Mouse (Mus musculus): ENCODE measurements around the gene Rac2. TPM values are rescaled to one million over a fixed set of nuclear protein-coding genes. Genes with fewer than 3 reads are reported as not detected.
A peak's percentile ranks its signal among the peaks of the same experiment; 100 is the strongest.

Gene Rac2
- polyA plus RNA-seq, 1 experiment = 117 TPM

GRCm38 (mm10) chr15:78541606-78542005, 31.0 kb downstream of the Rac2 start:
- WGBS = 38% methylated on average over 3 of the region's 3 CpGs
- peak; percentile 12 for DNase-seq
- TF ChIP-seq POLR2A (IDR thresholded peaks at IDR 0.05; ENCODE audit: low read depth, low read length) (no peak), CTCF (conservative IDR thresholded peaks at IDR 0.05; ENCODE audit: insufficient read depth, insufficient read length, low read depth, low read length) (no peak)
- Histone ChIP-seq H3K36me3 (ENCODE audit: control insufficient read depth, insufficient read depth, low read length) (no peaks in the 10 kb centered on the region), H3K27me3 (replicated peaks; ENCODE audit: control insufficient read depth, insufficient read depth, low read length) (no peaks in the 10 kb centered on the region), H3K4me1 (ENCODE audit: control insufficient read depth, insufficient read depth, low read length) (0 out of 2 replicates have a peak, but pooled peaks cover 8% of the 10 kb centered on the region), H3K4me3 (ENCODE audit: insufficient read depth, low read depth, low read length) (no peak overlapping the region), H3K27ac (ENCODE audit: insufficient read depth, low read depth, low read length) (no peak overlapping the region)

GRCm38 (mm10) chr15:78541036-78541435, 31.5 kb downstream of the Rac2 start:
- WGBS = 75% methylated on average over 3 of the region's 3 CpGs

GRCm38 (mm10) chr15:78535723-78536421, 36.7 kb downstream of the Rac2 start:
- no peak for DNase-seq
- no peak overlapping the region for H3K27ac ChIP-seq (ENCODE audit: insufficient read depth, low read depth, low read length)
- no peaks in the 10 kb centered on the region for H3K27me3 ChIP-seq (replicated peaks; ENCODE audit: control insufficient read depth, insufficient read depth, low read length)
- 71% methylated on average over 10 of the region's 10 CpGs for WGBS
- H3K4me1 ChIP-seq (ENCODE audit: control insufficient read depth, insufficient read depth, low read length) = peaks cover 12% of the 10 kb centered on the region; the same call in 1 of the 2 replicates
- H3K36me3 ChIP-seq (ENCODE audit: control insufficient read depth, insufficient read depth, low read length) = no peaks in the 10 kb centered on the region
- no peak for TF ChIP-seq POLR2A (IDR thresholded peaks at IDR 0.05; ENCODE audit: low read depth, low read length)
- TF ChIP-seq CTCF (conservative IDR thresholded peaks at IDR 0.05; ENCODE audit: insufficient read depth, insufficient read length, low read depth, low read length) = no peak
- H3K4me3 ChIP-seq (ENCODE audit: insufficient read depth, low read depth, low read length) = no peak overlapping the region

More at GRCm38 (mm10) chr15:78541036-78541435, 31.5 kb downstream of the Rac2 start:
- TF ChIP-seq CTCF (conservative IDR thresholded peaks at IDR 0.05; ENCODE audit: insufficient read depth, insufficient read length, low read depth, low read length) = no peak
- no peak for DNase-seq
- Histone ChIP-seq H3K4me1 (ENCODE audit: control insufficient read depth, insufficient read depth, low read length) (0 out of 2 replicates have a peak, but pooled peaks cover 8% of the 10 kb centered on the region), H3K4me3 (ENCODE audit: insufficient read depth, low read depth, low read length) (no peak overlapping the region), H3K27ac (ENCODE audit: insufficient read depth, low read depth, low read length) (no peak overlapping the region), H3K36me3 (ENCODE audit: control insufficient read depth, insufficient read depth, low read length) (no peaks in the 10 kb centered on the region), H3K27me3 (replicated peaks; ENCODE audit: control insufficient read depth, insufficient read depth, low read length) (no peaks in the 10 kb centered on the region)

- Histone ChIP-seq H3K4me1 (ENCODE audit: control insufficient read depth, insufficient read depth, low read length) (peaks cover 12% of the 10 kb centered on the region; the same call in 1 of the 2 replicates), H3K27me3 (replicated peaks; ENCODE audit: control insufficient read depth, insufficient read depth, low read length) (no peaks in the 10 kb centered on the region), H3K4me3 (ENCODE audit: insufficient read depth, low read depth, low read length) (no peak overlapping the region), H3K36me3 (ENCODE audit: control insufficient read depth, insufficient read depth, low read length) (no peaks in the 10 kb centered on the region), H3K27ac (ENCODE audit: insufficient read depth, low read depth, low read length) (no peak overlapping the region)
- 66% methylated on average over 10 of the region's 10 CpGs for WGBS
- TF ChIP-seq CTCF (conservative IDR thresholded peaks at IDR 0.05; ENCODE audit: insufficient read depth, insufficient read length, low read depth, low read length) = no peak
- no peak for TF ChIP-seq POLR2A (IDR thresholded peaks at IDR 0.05; ENCODE audit: low read depth, low read length)
- DNase-seq = peak; percentile 63
Observed at GRCm38 (mm10) chr15:78533346-78533835, 39.2 kb downstream of the Rac2 start.

GRCm38 (mm10) chr15:78532566-78533345, 39.8 kb downstream of the Rac2 start:
- DNase-seq = no peak
- TF ChIP-seq CTCF (conservative IDR thresholded peaks at IDR 0.05; ENCODE audit: insufficient read depth, insufficient read length, low read depth, low read length) = no peak
- no peaks in the 10 kb centered on the region for H3K27me3 ChIP-seq (replicated peaks; ENCODE audit: control insufficient read depth, insufficient read depth, low read length)
- H3K27ac ChIP-seq (ENCODE audit: insufficient read depth, low read depth, low read length) = no peak overlapping the region
- no peaks in the 10 kb centered on the region for H3K36me3 ChIP-seq (ENCODE audit: control insufficient read depth, insufficient read depth, low read length)
- peaks cover 12% of the 10 kb centered on the region; the same call in 1 of the 2 replicates for H3K4me1 ChIP-seq (ENCODE audit: control insufficient read depth, insufficient read depth, low read length)
- WGBS = 48% methylated on average over 10 of the region's 10 CpGs
- no peak overlapping the region for H3K4me3 ChIP-seq (ENCODE audit: insufficient read depth, low read depth, low read length)

GRCm38 (mm10) chr15:78531901-78532469, 40.6 kb downstream of the Rac2 start:
- H3K4me3 ChIP-seq (ENCODE audit: insufficient read depth, low read depth, low read length) = peak overlapping the region; percentile 8; the same call in 1 of the 2 replicates
- no peaks in the 10 kb centered on the region for H3K36me3 ChIP-seq (ENCODE audit: control insufficient read depth, insufficient read depth, low read length)
- DNase-seq = peak; percentile 100
- TF ChIP-seq CTCF (conservative IDR thresholded peaks at IDR 0.05; ENCODE audit: insufficient read depth, insufficient read length, low read depth, low read length) (peak; percentile 90), POLR2A (IDR thresholded peaks at IDR 0.05; ENCODE audit: low read depth, low read length) (no peak)
- peaks cover 12% of the 10 kb centered on the region; the same call in 1 of the 2 replicates for H3K4me1 ChIP-seq (ENCODE audit: control insufficient read depth, insufficient read depth, low read length)
- H3K27ac ChIP-seq (ENCODE audit: insufficient read depth, low read depth, low read length) = peak overlapping the region; percentile 64
- H3K27me3 ChIP-seq (replicated peaks; ENCODE audit: control insufficient read depth, insufficient read depth, low read length) = no peaks in the 10 kb centered on the region
- WGBS = under 1% methylated on average over 25 of the region's 25 CpGs

GRCm38 (mm10) chr15:78531451-78531720, 41.2 kb downstream of the Rac2 start:
- WGBS = 65% methylated on average over 4 of the region's 4 CpGs
- H3K27me3 ChIP-seq (replicated peaks; ENCODE audit: control insufficient read depth, insufficient read depth, low read length) = no peaks in the 10 kb centered on the region
- H3K4me3 ChIP-seq (ENCODE audit: insufficient read depth, low read depth, low read length) = no peak overlapping the region
- TF ChIP-seq CTCF (conservative IDR thresholded peaks at IDR 0.05; ENCODE audit: insufficient read depth, insufficient read length, low read depth, low read length) (no peak), POLR2A (IDR thresholded peaks at IDR 0.05; ENCODE audit: low read depth, low read length) (no peak)
- no peak for DNase-seq
- peaks cover 12% of the 10 kb centered on the region; the same call in 1 of the 2 replicates for H3K4me1 ChIP-seq (ENCODE audit: control insufficient read depth, insufficient read depth, low read length)
- H3K27ac ChIP-seq (ENCODE audit: insufficient read depth, low read depth, low read length) = peak overlapping the region; percentile 64
- H3K36me3 ChIP-seq (ENCODE audit: control insufficient read depth, insufficient read depth, low read length) = no peaks in the 10 kb centered on the region
